Comparison of ENCODE assay signal across 36 mouse cellular contexts in genomic region chr2:62535483-62535882, GRCm38 (mm10). TPM values are rescaled to one million over a fixed set of nuclear protein-coding genes. Genes with fewer than 3 reads are reported as not detected.
"Had no signal": no experiment of that assay in that cellular context is flagged by ENCODE, and none has a peak within 500 bp of the region (broad histone marks: within the 10 kb centered on the region; RNA-seq: fewer than 3 reads in every experiment).

No protein-coding gene starts in this region.

- H3K9me3 ChIP-seq: embryonic facial prominence, embryonic 10.5 days; embryonic facial prominence, embryonic 12.5 days; embryonic facial prominence, embryonic 13.5 days; embryonic facial prominence, embryonic 15.5 days; forebrain, embryonic 10.5 days; forebrain, embryonic 12.5 days; forebrain, embryonic 13.5 days; forebrain, embryonic 15.5 days; heart, embryonic 10.5 days had no signal

- H3K36me3 ChIP-seq: embryonic facial prominence, embryonic 10.5 days; embryonic facial prominence, embryonic 12.5 days; embryonic facial prominence, embryonic 13.5 days; embryonic facial prominence, embryonic 15.5 days; forebrain, embryonic 10.5 days; forebrain, embryonic 12.5 days; forebrain, embryonic 15.5 days; heart, embryonic 10.5 days had no signal

- H3K9ac ChIP-seq: embryonic facial prominence, embryonic 12.5 days; embryonic facial prominence, embryonic 13.5 days; embryonic facial prominence, embryonic 15.5 days; forebrain, embryonic 12.5 days; forebrain, embryonic 13.5 days; forebrain, embryonic 15.5 days; forebrain, postnatal 0 days had no signal

- ATAC-seq: forebrain, embryonic 13.5 days; forebrain, embryonic 14.5 days; forebrain, embryonic 15.5 days; forebrain, embryonic 16.5 days; forebrain, postnatal 0 days had no signal

- H3K4me1 ChIP-seq: embryonic facial prominence, embryonic 10.5 days; embryonic facial prominence, embryonic 12.5 days; embryonic facial prominence, embryonic 13.5 days; embryonic facial prominence, embryonic 15.5 days; forebrain, embryonic 10.5 days; forebrain, embryonic 12.5 days; forebrain, embryonic 13.5 days; forebrain, embryonic 15.5 days; heart, embryonic 10.5 days had no signal

- H3K4me3 ChIP-seq: embryonic facial prominence, embryonic 10.5 days; embryonic facial prominence, embryonic 12.5 days; embryonic facial prominence, embryonic 13.5 days; embryonic facial prominence, embryonic 15.5 days; erythroblast, embryonic 14.5 days; forebrain, embryonic 10.5 days; forebrain, embryonic 12.5 days; forebrain, embryonic 13.5 days; forebrain, embryonic 15.5 days; gastrocnemius, adult 2 months; heart, adult 2 months; heart, embryonic 10.5 days had no signal

- DNase-seq: cerebellum, adult 9-10 months; cerebellum, adult 9-11 months; cerebellum, postnatal 10 days; cerebellum, postnatal 14 days; cerebellum, postnatal 25 days; cerebellum, postnatal 36 days; embryo, embryonic 11 days; forebrain, postnatal 0 days; gastrocnemius, adult 2 months; gastrocnemius, postnatal 10 days; gastrocnemius, postnatal 14 days; gastrocnemius, postnatal 25 days; gastrocnemius, postnatal 36 days; heart, adult 11 months; heart, adult 2 months had no signal

- H3K27me3 ChIP-seq: embryonic facial prominence, embryonic 12.5 days; embryonic facial prominence, embryonic 13.5 days; embryonic facial prominence, embryonic 15.5 days; forebrain, embryonic 12.5 days; forebrain, embryonic 13.5 days; forebrain, embryonic 15.5 days had no signal

- H3K4me2 ChIP-seq: embryonic facial prominence, embryonic 12.5 days; embryonic facial prominence, embryonic 13.5 days; embryonic facial prominence, embryonic 15.5 days; forebrain, embryonic 12.5 days; forebrain, embryonic 13.5 days; forebrain, embryonic 15.5 days had no signal

- H3K27ac ChIP-seq: embryonic facial prominence, embryonic 10.5 days; embryonic facial prominence, embryonic 12.5 days; embryonic facial prominence, embryonic 13.5 days; embryonic facial prominence, embryonic 15.5 days; forebrain, embryonic 10.5 days; forebrain, embryonic 12.5 days; forebrain, embryonic 13.5 days; forebrain, embryonic 15.5 days; gastrocnemius, adult 2 months; heart, adult 2 months; heart, embryonic 10.5 days had no signal

RNA-seq across cellular contexts. Expression of gene Fap, which starts 38.4 kb away (rescaled TPM):
- polyA plus RNA-seq: erythroblast, embryonic 14.5 days had no signal

RNA-seq across cellular contexts. Expression of gene Gcg, which starts 52.0 kb away (rescaled TPM):
- total RNA-seq: common myeloid progenitor, adult 5-6 weeks; gastrocnemius, adult 18-20 months; gastrocnemius, adult 2 months; gastrocnemius, adult 8-10 months; gastrocnemius, postnatal 14 days; gastrocnemius, postnatal 25 days; gastrocnemius, postnatal 36 days; granulocyte monocyte progenitor cell, adult 5-6 weeks; heart, adult 2 months; heart, adult 8-10 months had no signal
- polyA plus RNA-seq: cortical plate, adult 2 months; embryonic facial prominence, embryonic 10.5 days; embryonic facial prominence, embryonic 11.5 days; embryonic facial prominence, embryonic 13.5 days; embryonic facial prominence, embryonic 15.5 days; erythroblast, embryonic 14.5 days; forebrain, embryonic 10.5 days; forebrain, embryonic 11.5 days; gonadal fat pad, adult 2 months; heart, adult 2 months had no signal
